Mouse (Mus musculus): ENCODE results near the gene Syn3.

DNA sequence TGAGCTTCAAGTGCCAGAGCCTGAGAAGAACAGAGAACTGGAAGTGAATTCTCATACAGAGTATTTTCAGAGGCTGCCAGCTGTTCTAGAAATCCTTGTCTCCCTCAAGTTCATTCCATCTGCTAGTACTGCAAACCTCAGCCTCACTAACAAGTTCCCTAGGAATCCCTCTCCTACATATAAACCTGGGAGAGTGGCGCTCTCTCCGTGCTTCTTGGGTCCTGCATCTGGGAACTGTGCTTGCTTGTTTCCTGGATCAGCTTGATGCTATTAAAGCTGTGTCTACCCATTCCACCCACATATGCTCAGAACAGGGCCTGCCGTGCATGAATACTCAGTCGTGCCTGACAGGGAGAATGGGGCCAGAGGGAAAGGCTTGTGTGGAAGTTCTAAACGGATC, 5.6 kb downstream of the Syn3 start:
- TF ChIP-seq CTCF (IDR thresholded peaks at IDR 0.05; ENCODE audit: low read depth) (no peak), EP300 (IDR thresholded peaks at IDR 0.05; ENCODE audit: low read depth) (no peak)
